Mouse (Mus musculus): Measurements from ENCODE around the gene Sephs2. TPM values are rescaled to one million over a fixed set of nuclear protein-coding genes. Genes with fewer than 3 reads are reported as not detected.

The Sephs2 gene
- polyA plus RNA-seq (2015; fragmentation: Nextera tagmentation; extraction: Ambion mirVana) = 67.5 and 73.1 TPM in 2 replicates

DNA sequence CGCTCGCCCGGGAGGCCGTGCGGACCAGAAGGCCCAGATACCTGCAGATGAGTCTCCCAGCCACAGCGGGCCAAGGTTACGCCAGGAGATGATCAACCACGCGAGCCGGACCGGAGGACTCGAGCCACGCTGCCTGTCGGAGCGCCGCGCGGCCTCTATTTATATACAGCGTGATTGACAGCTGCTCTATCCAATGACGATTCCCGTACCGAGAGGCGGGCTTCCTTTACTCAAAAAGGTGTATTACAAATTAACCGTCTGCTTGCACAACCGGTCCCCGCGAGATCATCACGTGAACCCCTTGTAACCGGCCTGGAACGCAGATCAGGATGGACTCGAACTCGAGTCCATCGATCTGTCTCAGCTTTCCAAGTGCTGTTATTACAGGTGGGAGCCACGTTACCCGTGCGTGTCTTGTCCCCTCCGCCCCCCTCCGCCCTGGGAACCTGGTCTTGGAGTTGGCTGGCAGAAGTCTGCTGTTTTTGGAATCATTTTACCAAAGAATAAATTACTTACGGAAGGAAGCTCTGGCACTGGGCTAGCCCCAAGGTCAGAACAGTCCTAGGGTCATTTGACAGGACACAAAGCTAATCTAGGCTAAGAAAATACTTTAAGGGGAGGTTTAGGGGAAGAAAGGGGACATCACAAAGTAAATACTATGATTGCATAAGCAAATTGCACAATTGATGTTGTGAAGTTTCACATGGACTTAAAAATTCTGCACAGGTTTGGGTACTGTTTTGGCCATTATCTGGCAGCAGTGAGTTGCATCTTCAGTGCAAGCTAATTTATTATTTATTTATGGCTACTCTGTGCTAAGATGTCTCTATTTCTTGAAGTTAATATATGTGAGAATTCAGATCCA lies at the start of gene Sephs2:
Gene Sephs2, minus strand, starts transcription at position 131 of the 865 bp plus-strand sequence.
- peaks cover 28% of the 10 kb centered on the region for H3K4me1 ChIP-seq
- ATAC-seq (ENCODE audit: low FRiP score) = peak; percentile 93
- H3K9me3 ChIP-seq (replicated peaks) = no peaks in the 10 kb centered on the region
- H3K27ac ChIP-seq (replicated peaks) = peak within 1 kb of the TSS; percentile 88
- peak within 1 kb of the TSS; percentile 85 for H3K9ac ChIP-seq (replicated peaks)
- 3% methylated on average over 39 of the region's 39 CpGs for WGBS
- H3K36me3 ChIP-seq = peaks cover 20% of the 10 kb centered on the region
- H3K4me3 ChIP-seq (replicated peaks) = peak within 1 kb of the TSS; percentile 74
- H3K4me2 ChIP-seq = peak within 1 kb of the TSS; percentile 84
- H3K27me3 ChIP-seq (replicated peaks) = no peaks in the 10 kb centered on the region

- no peaks in the 10 kb centered on the region for H3K9me3 ChIP-seq (replicated peaks)
- no peak overlapping the region for H3K4me2 ChIP-seq
- H3K36me3 ChIP-seq = no peaks in the 10 kb centered on the region
- no peak for ATAC-seq (ENCODE audit: low FRiP score)
- WGBS = 42% methylated on average over 5 of the region's 5 CpGs
- no peaks in the 10 kb centered on the region for H3K27me3 ChIP-seq (replicated peaks)
- H3K4me3 ChIP-seq (replicated peaks) = no peak overlapping the region
- no peak overlapping the region for H3K9ac ChIP-seq (replicated peaks)
- H3K4me1 ChIP-seq = 0 out of 2 replicates have a peak, but pooled peaks cover 4% of the 10 kb centered on the region
- H3K27ac ChIP-seq (replicated peaks) = no peak overlapping the region
Observed at GRCm38 (mm10) chr7:127322085-127322484, 48.2 kb upstream of the Sephs2 start.

- WGBS = 87% methylated on average over 4 of the region's 4 CpGs
- H3K4me3 ChIP-seq (replicated peaks) = no peak overlapping the region
- ATAC-seq (ENCODE audit: low FRiP score) = no peak
Observed at GRCm38 (mm10) chr7:127321106-127321505, 47.3 kb upstream of the Sephs2 start.

DNA sequence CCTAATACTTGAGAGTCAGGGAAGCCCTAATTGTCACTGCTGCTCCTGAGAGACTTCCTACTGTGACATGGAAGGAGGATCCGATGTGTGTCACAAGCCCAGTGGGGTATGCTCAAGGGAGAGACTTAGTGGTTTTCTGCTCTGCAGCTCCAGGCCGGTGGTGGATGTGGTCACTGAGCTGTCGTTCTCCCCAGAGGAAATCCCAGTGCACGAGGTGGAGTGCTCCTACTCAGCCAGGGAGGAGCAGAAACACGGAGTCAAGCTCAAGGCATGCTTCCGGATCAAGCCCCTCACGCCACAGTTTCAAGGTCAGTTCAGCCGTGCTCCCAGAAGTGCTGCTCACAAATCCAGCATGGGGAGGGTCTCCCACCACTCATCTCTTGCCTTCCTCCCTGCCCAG lies 40.1 kb upstream of the Sephs2 start:
- Histone ChIP-seq H3K4me2 (no peak overlapping the region), H3K9ac (replicated peaks) (no peak overlapping the region), H3K36me3 (no peaks in the 10 kb centered on the region), H3K27me3 (replicated peaks) (no peaks in the 10 kb centered on the region), H3K4me3 (replicated peaks) (no peak overlapping the region), H3K27ac (replicated peaks) (no peak overlapping the region), H3K9me3 (replicated peaks) (no peaks in the 10 kb centered on the region), H3K4me1 (no peaks in the 10 kb centered on the region)
- no peak for ATAC-seq (ENCODE audit: low FRiP score)
- 62% methylated on average over 8 of the region's 8 CpGs for WGBS

More at GRCm38 (mm10) chr7:127321106-127321505, 47.3 kb upstream of the Sephs2 start:
- Histone ChIP-seq H3K4me1 (0 out of 2 replicates have a peak, but pooled peaks cover 3% of the 10 kb centered on the region), H3K27me3 (replicated peaks) (no peaks in the 10 kb centered on the region), H3K9me3 (replicated peaks) (no peaks in the 10 kb centered on the region), H3K4me2 (no peak overlapping the region), H3K36me3 (no peaks in the 10 kb centered on the region), H3K27ac (replicated peaks) (no peak overlapping the region), H3K9ac (replicated peaks) (no peak overlapping the region)

- Histone ChIP-seq H3K27me3 (replicated peaks) (no peaks in the 10 kb centered on the region), H3K9me3 (replicated peaks) (no peaks in the 10 kb centered on the region), H3K36me3 (no peaks in the 10 kb centered on the region), H3K4me3 (replicated peaks) (no peak overlapping the region), H3K27ac (replicated peaks) (no peak overlapping the region), H3K4me1 (no peaks in the 10 kb centered on the region), H3K9ac (replicated peaks) (no peak overlapping the region), H3K4me2 (no peak overlapping the region)
- no peak for ATAC-seq (ENCODE audit: low FRiP score)
- WGBS = 75% methylated on average over 12 of the region's 12 CpGs
Observed at GRCm38 (mm10) chr7:127309951-127310350, 36.1 kb upstream of the Sephs2 start.

GRCm38 (mm10) chr7:127308887-127309286 lies 35.0 kb upstream of the Sephs2 start:
- WGBS = 60% methylated on average over 4 of the region's 4 CpGs
- Histone ChIP-seq H3K27me3 (replicated peaks) (no peaks in the 10 kb centered on the region), H3K27ac (replicated peaks) (no peak overlapping the region), H3K4me2 (no peak overlapping the region), H3K36me3 (no peaks in the 10 kb centered on the region), H3K9ac (replicated peaks) (no peak overlapping the region), H3K4me1 (no peaks in the 10 kb centered on the region), H3K9me3 (replicated peaks) (no peaks in the 10 kb centered on the region), H3K4me3 (replicated peaks) (no peak overlapping the region)
- ATAC-seq (ENCODE audit: low FRiP score) = no peak

- no peaks in the 10 kb centered on the region for H3K4me1 ChIP-seq
- H3K27me3 ChIP-seq (replicated peaks) = no peaks in the 10 kb centered on the region
- no peaks in the 10 kb centered on the region for H3K9me3 ChIP-seq (replicated peaks)
- no peak for ATAC-seq (ENCODE audit: low FRiP score)
- H3K4me3 ChIP-seq (replicated peaks) = no peak overlapping the region
- H3K27ac ChIP-seq (replicated peaks) = no peak overlapping the region
- 80% methylated on average over 2 of the region's 2 CpGs for WGBS
- no peaks in the 10 kb centered on the region for H3K36me3 ChIP-seq
- no peak overlapping the region for H3K4me2 ChIP-seq
- H3K9ac ChIP-seq (replicated peaks) = no peak overlapping the region
Observed at GRCm38 (mm10) chr7:127308431-127308830, 34.6 kb upstream of the Sephs2 start.

- Histone ChIP-seq H3K4me1 (no peaks in the 10 kb centered on the region), H3K4me3 (replicated peaks) (no peak overlapping the region), H3K27ac (replicated peaks) (no peak overlapping the region), H3K36me3 (no peaks in the 10 kb centered on the region), H3K9ac (replicated peaks) (no peak overlapping the region), H3K4me2 (no peak overlapping the region), H3K27me3 (replicated peaks) (no peaks in the 10 kb centered on the region), H3K9me3 (replicated peaks) (no peaks in the 10 kb centered on the region)
- WGBS = 96% methylated on average over 5 of the region's 5 CpGs
- ATAC-seq (ENCODE audit: low FRiP score) = no peak
Observed at GRCm38 (mm10) chr7:127297586-127298193, 23.8 kb upstream of the Sephs2 start.

DNA sequence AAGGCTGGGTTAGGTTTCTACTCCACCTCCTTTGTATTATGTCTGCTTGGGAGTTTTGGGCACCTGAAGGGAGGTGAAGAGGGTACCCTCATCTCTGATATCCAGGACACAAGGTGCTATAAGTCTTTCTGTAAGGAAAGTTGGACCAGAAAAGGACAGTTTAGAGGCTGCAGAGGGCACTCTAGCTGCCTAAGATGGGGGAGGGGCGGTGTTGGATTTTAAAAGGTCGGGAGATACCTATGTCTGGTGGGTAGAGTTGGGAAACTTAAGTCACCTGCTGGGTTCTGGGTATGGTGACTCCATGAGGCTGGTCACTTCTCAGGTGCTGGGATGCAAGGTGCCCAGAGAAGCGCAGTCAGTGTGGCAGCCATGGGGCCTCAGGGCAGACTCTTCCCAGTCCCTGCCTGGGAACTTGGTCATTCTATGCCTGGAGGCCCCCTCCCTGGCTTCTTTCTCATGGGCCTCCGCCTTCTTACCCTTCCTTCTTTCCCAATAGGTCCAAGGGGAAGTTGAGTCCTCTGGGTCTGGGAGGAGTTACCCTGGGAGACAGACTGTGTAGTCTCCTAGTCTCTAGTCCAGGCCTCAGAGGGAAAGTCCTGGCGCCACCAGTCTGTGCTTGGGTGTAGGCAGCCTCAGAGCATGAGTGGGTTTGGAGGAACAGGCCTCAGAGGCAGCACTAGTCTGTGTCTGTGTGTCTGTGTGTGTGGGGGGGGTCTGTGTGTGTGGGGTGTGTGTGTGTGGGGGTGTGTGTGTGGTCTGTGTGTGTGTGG lies 23.1 kb upstream of the Sephs2 start:
- ATAC-seq (ENCODE audit: low FRiP score) = no peak
- Histone ChIP-seq H3K9ac (replicated peaks) (no peak overlapping the region), H3K27me3 (replicated peaks) (no peaks in the 10 kb centered on the region), H3K9me3 (replicated peaks) (no peaks in the 10 kb centered on the region), H3K4me1 (no peaks in the 10 kb centered on the region), H3K27ac (replicated peaks) (no peak overlapping the region), H3K4me2 (no peak overlapping the region), H3K4me3 (replicated peaks) (no peak overlapping the region), H3K36me3 (no peaks in the 10 kb centered on the region)
- 83% methylated on average over 5 of the region's 5 CpGs for WGBS

- Histone ChIP-seq H3K4me1 (no peaks in the 10 kb centered on the region), H3K9ac (replicated peaks) (no peak within 1 kb of the TSS), H3K4me2 (no peak within 1 kb of the TSS), H3K27me3 (replicated peaks) (no peaks in the 10 kb centered on the region), H3K27ac (replicated peaks) (no peak within 1 kb of the TSS), H3K4me3 (replicated peaks) (no peak within 1 kb of the TSS), H3K36me3 (no peaks in the 10 kb centered on the region), H3K9me3 (replicated peaks) (no peaks in the 10 kb centered on the region)
- WGBS = 79% methylated on average over 11 of the region's 11 CpGs
- no peak for ATAC-seq (ENCODE audit: low FRiP score)
Observed at GRCm38 (mm10) chr7:127296098-127296497, 22.2 kb upstream of the Sephs2 start, which contains the start of gene Itgal. Gene Itgal (plus strand): TSS chr7:127296260.

DNA sequence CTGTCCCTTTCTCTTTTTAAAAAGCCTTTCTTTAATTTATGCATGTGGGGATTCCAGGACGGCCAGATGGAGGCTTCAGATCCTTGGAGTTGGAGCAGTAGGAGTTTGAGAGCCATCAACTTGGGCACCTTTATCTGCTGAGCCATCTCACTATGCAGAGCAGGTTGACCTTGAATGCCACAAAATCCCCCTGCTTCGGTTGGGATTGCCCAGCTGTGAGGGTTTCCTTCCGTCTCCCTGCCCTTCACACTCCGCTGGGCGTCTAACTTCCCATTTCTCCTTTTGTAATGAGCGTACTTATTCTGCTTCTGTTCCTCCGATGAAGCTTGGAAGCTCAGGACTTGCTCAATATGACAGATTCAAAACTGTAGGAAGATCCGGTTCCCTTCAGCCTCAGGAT lies 16.3 kb upstream of the Sephs2 start:
- WGBS = 61% methylated on average over 8 of the region's 8 CpGs

More for the DNA sequence above, 16.3 kb upstream of the Sephs2 start:
- Histone ChIP-seq H3K9ac (replicated peaks) (no peak overlapping the region), H3K4me3 (replicated peaks) (no peak overlapping the region), H3K36me3 (no peaks in the 10 kb centered on the region), H3K27me3 (replicated peaks) (no peaks in the 10 kb centered on the region), H3K27ac (replicated peaks) (no peak overlapping the region), H3K4me1 (no peaks in the 10 kb centered on the region), H3K9me3 (replicated peaks) (0 out of 2 replicates have a peak, but pooled peaks cover 4% of the 10 kb centered on the region), H3K4me2 (no peak overlapping the region)
- no peak for ATAC-seq (ENCODE audit: low FRiP score)

Data from neural tube, embryonic 15.5 days (tissue).